Mouse (Mus musculus): ENCODE measurements around the gene Cpz. TPM values are rescaled to one million over a fixed set of nuclear protein-coding genes. Genes with fewer than 3 reads are reported as not detected.

The Cpz gene
- polyA plus RNA-seq, 1 experiment from 2014 or later, result 10.8 TPM

DNA sequence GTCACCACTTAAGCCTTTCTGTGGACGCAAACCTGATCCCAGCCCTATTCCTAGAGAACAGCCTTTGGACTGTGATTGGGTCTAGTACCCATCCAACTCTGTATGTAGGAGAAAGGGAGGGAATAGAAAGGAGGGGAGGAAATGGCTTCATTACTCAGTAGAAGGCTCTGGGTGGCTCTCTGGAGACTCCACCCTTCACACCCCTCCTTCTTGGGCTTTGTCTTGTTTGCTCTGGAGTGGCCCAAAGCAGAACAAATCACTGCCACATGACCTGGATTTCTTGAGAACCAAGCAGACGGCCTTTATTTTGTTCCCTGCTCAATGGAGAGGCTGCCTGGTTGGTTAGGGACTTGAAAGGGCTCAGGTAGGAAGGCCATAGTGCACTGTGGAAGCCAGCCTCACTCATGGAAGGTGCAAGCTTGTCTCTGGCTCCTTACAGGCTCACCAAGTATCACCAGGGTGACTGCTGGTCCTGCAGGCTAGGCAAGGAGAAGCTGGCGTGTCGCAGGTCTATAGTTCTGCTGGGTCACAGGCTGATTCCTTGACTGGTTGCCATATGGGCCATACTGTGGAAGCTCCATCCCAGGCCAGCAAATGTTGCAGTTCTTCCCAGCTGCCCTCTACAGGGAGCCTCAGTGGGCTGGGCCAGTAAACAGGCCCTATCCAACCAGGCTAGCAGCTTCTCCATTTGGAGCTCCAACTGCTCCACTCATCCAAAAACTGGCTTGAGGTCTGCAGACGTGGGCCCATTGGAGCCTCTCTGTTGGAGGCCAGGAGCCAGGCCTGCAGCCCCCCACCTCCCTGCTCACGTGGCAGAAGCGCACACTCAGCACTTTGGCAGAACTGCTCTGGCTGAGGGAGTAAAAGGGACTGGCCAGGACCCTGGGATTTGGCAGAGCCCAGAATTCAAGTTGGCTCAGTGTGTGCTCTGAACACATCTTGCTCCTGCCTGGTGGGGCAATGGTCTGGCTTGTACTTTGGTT, 26.6 kb upstream of the Cpz start:
- Histone ChIP-seq H3K4me2 (no peak overlapping the region), H3K4me3 (replicated peaks) (no peak overlapping the region), H3K4me1 (0 out of 2 replicates have a peak, but pooled peaks cover 7% of the 10 kb centered on the region), H3K27ac (peak overlapping the region; percentile 60; the same call in 1 of the 2 replicates), H3K27me3 (replicated peaks) (no peaks in the 10 kb centered on the region), H3K9me3 (no peaks in the 10 kb centered on the region), H3K36me3 (peaks cover 3% of the 10 kb centered on the region; the same call in 1 of the 2 replicates), H3K9ac (no peak overlapping the region)
- peak; percentile 31; the same call in 1 of the 2 replicates for ATAC-seq (ENCODE audit: insufficient read depth, low FRiP score, low read depth)
- whole genome bisulfite sequencing, result 43% methylated on average over 7 of the region's 7 CpGs

DNA sequence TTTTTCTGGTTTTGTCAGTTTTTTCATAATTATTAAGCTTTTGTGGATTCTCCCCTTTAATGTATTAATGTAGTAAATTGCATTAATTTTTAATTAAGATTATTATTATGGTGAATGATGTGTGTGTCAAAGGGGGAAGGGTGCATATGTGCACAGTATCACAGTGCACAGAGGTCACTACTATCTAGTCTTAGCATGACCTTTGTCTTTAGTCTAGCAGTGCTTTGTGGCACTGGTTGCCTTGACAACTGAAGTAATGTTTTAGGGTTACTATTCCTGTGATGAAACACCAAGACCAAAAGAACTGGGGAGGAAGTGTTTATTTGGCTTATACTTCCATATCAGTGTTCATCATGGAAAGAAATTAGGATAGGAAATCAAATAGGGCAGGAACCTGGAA, 20.6 kb upstream of the Cpz start:
- Histone ChIP-seq H3K4me1 (peaks cover 3% of the 10 kb centered on the region; the same call in 1 of the 2 replicates), H3K9ac (no peak overlapping the region), H3K4me2 (no peak overlapping the region), H3K27ac (no peak overlapping the region), H3K4me3 (replicated peaks) (no peak overlapping the region), H3K36me3 (no peaks in the 10 kb centered on the region), H3K27me3 (replicated peaks) (no peaks in the 10 kb centered on the region), H3K9me3 (no peaks in the 10 kb centered on the region)
- ATAC-seq (ENCODE audit: insufficient read depth, low FRiP score, low read depth), result no peak

GRCm38 (mm10) chr5:35541059-35541790, 15.7 kb upstream of the Cpz start:
- H3K27me3 ChIP-seq (replicated peaks), result no peaks in the 10 kb centered on the region
- H3K9me3 ChIP-seq, result no peaks in the 10 kb centered on the region
- no peak overlapping the region for H3K4me2 ChIP-seq
- H3K36me3 ChIP-seq, result no peaks in the 10 kb centered on the region
- no peak overlapping the region for H3K9ac ChIP-seq
- 51% methylated on average over 4 of the region's 4 CpGs for WGBS
- ATAC-seq (ENCODE audit: insufficient read depth, low FRiP score, low read depth), result peak; percentile 25; the same call in 1 of the 2 replicates
- no peak overlapping the region for H3K4me3 ChIP-seq (replicated peaks)
- H3K27ac ChIP-seq, result peak overlapping the region; percentile 57
- H3K4me1 ChIP-seq, result peaks cover 7% of the 10 kb centered on the region; the same call in 1 of the 2 replicates

DNA sequence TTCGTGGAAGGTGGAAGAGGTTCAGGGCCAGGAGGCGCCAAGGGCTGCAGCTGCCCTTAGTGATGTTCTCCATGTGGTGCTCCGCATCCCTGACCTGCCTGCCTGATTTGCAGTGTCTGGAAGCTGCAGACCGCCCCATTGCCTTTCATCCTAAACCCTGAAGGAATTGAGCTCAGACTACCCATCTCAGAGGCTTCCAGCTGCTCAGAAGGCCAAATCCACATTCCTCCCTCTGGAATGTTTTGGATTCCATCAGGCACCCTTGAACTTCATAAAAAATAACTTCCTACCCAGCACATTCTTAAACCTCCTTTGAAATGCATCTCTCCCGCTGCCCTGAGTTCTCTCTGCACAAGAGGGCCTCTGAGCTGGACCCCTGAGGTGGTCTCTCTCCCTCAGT, 15.1 kb upstream of the Cpz start:
- Histone ChIP-seq H3K4me3 (replicated peaks) (no peak overlapping the region), H3K9ac (no peak overlapping the region), H3K4me1 (peaks cover 7% of the 10 kb centered on the region; the same call in 1 of the 2 replicates), H3K27me3 (replicated peaks) (no peaks in the 10 kb centered on the region), H3K27ac (peak overlapping the region; percentile 57), H3K36me3 (no peaks in the 10 kb centered on the region), H3K9me3 (no peaks in the 10 kb centered on the region), H3K4me2 (no peak overlapping the region)
- WGBS, result 42% methylated on average over 5 of the region's 5 CpGs
- ATAC-seq (ENCODE audit: insufficient read depth, low FRiP score, low read depth), result no peak

DNA sequence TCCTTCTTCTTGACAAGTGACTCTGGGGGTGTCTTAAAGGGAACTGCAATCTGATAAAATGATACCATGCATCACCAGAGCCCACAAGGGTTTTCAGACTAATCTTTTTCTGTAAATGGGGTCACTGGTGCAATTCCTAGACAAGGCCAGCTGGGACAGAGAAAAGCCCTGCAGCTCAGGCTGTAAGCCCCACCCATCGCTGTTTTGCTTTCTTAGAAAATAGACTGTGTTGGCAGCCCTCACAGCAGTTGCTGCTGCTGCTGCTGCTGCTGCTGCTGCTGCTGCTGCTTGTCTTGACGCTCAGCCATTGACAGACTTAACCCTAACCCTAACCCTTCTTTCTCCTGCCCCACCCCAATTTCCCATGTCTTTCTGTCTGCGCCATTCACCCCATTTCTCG, 14.1 kb upstream of the Cpz start:
- 47% methylated on average over 4 of the region's 4 CpGs for WGBS
- Histone ChIP-seq H3K4me1 (peaks cover 7% of the 10 kb centered on the region; the same call in 1 of the 2 replicates), H3K9me3 (no peaks in the 10 kb centered on the region), H3K4me3 (replicated peaks) (no peak overlapping the region), H3K36me3 (no peaks in the 10 kb centered on the region), H3K4me2 (no peak overlapping the region), H3K27ac (no peak overlapping the region), H3K27me3 (replicated peaks) (no peaks in the 10 kb centered on the region), H3K9ac (no peak overlapping the region)
- no peak for ATAC-seq (ENCODE audit: insufficient read depth, low FRiP score, low read depth)

GRCm38 (mm10) chr5:35538022-35538421, 12.5 kb upstream of the Cpz start:
- Histone ChIP-seq H3K4me1 (peaks cover 7% of the 10 kb centered on the region; the same call in 1 of the 2 replicates), H3K27me3 (replicated peaks) (no peaks in the 10 kb centered on the region), H3K4me2 (no peak overlapping the region), H3K9ac (no peak overlapping the region), H3K27ac (no peak overlapping the region), H3K4me3 (replicated peaks) (no peak overlapping the region), H3K36me3 (no peaks in the 10 kb centered on the region), H3K9me3 (no peaks in the 10 kb centered on the region)
- ATAC-seq (ENCODE audit: insufficient read depth, low FRiP score, low read depth), result no peak
- 79% methylated on average over 3 of the region's 3 CpGs for WGBS

DNA sequence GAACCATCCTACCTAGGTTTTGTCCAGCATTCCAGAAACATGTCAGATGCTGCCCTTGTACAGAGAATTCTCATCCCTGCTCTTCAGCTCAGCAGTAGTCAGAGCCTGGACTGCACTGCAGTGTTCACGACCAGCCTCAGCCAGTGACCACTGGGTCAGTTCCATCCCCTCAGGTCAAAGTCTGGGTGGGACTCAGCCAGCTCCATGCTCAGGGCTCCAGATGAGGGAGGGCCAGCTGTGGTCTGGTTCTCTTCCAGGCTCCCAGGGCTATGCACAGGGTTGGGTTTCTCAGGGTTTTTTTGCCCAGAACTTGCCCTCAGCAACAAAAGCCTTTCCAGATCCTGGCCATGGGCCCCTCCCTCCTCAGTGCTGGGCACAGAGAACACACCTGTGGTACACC, 12.0 kb upstream of the Cpz start:
- ATAC-seq (ENCODE audit: insufficient read depth, low FRiP score, low read depth), result no peak
- Histone ChIP-seq H3K9me3 (no peaks in the 10 kb centered on the region), H3K27ac (no peak overlapping the region), H3K4me2 (no peak overlapping the region), H3K36me3 (no peaks in the 10 kb centered on the region), H3K4me1 (peaks cover 7% of the 10 kb centered on the region; the same call in 1 of the 2 replicates), H3K9ac (no peak overlapping the region), H3K27me3 (replicated peaks) (no peaks in the 10 kb centered on the region), H3K4me3 (replicated peaks) (no peak overlapping the region)
- 62% methylated on average over 1 of the region's 1 CpGs for WGBS

GRCm38 (mm10) chr5:35536271-35536670, 10.8 kb upstream of the Cpz start:
- H3K27ac ChIP-seq, result no peak overlapping the region
- H3K4me1 ChIP-seq, result peaks cover 6% of the 10 kb centered on the region; the same call in 1 of the 2 replicates
- no peaks in the 10 kb centered on the region for H3K27me3 ChIP-seq (replicated peaks)
- no peak overlapping the region for H3K4me2 ChIP-seq
- no peak overlapping the region for H3K9ac ChIP-seq
- no peaks in the 10 kb centered on the region for H3K36me3 ChIP-seq
- 59% methylated on average over 3 of the region's 3 CpGs for WGBS
- no peak overlapping the region for H3K4me3 ChIP-seq (replicated peaks)
- no peaks in the 10 kb centered on the region for H3K9me3 ChIP-seq
- ATAC-seq (ENCODE audit: insufficient read depth, low FRiP score, low read depth), result no peak

- H3K4me2 ChIP-seq, result no peak overlapping the region
- H3K9me3 ChIP-seq, result no peaks in the 10 kb centered on the region
- H3K36me3 ChIP-seq, result no peaks in the 10 kb centered on the region
- no peak overlapping the region for H3K4me3 ChIP-seq (replicated peaks)
- no peak for ATAC-seq (ENCODE audit: insufficient read depth, low FRiP score, low read depth)
- 12% methylated on average over 10 of the region's 10 CpGs for WGBS
- no peak overlapping the region for H3K27ac ChIP-seq
- no peak overlapping the region for H3K9ac ChIP-seq
- H3K27me3 ChIP-seq (replicated peaks), result no peaks in the 10 kb centered on the region
- H3K4me1 ChIP-seq, result no peaks in the 10 kb centered on the region
These were observed 6.1 kb upstream of the Cpz start for GRCm38 (mm10) chr5:35531586-35531985.

- H3K4me2 ChIP-seq, result no peak overlapping the region
- 16% methylated on average over 4 of the region's 4 CpGs for WGBS
- H3K27ac ChIP-seq, result no peak overlapping the region
- no peaks in the 10 kb centered on the region for H3K36me3 ChIP-seq
- no peak overlapping the region for H3K4me3 ChIP-seq (replicated peaks)
- peaks cover 7% of the 10 kb centered on the region for H3K4me1 ChIP-seq
- H3K9ac ChIP-seq, result no peak overlapping the region
- H3K9me3 ChIP-seq, result no peaks in the 10 kb centered on the region
- no peak for ATAC-seq (ENCODE audit: insufficient read depth, low FRiP score, low read depth)
- 0 out of 2 replicates have a peak, but pooled peaks cover 4% of the 10 kb centered on the region for H3K27me3 ChIP-seq (replicated peaks)
These were observed 4.9 kb upstream of the Cpz start for GRCm38 (mm10) chr5:35530442-35530841.

GRCm38 (mm10) chr5:35524381-35524780, 1.1 kb downstream of the Cpz start:
- Histone ChIP-seq H3K4me3 (replicated peaks) (no peak overlapping the region), H3K4me2 (peak overlapping the region; percentile 54; the same call in 1 of the 2 replicates)
- 74% methylated on average over 2 of the region's 2 CpGs for WGBS

GRCm38 (mm10) chr5:35523735-35524134, 1.8 kb downstream of the Cpz start:
- H3K36me3 ChIP-seq, result no peaks in the 10 kb centered on the region
- H3K9me3 ChIP-seq, result no peaks in the 10 kb centered on the region
- H3K4me3 ChIP-seq (replicated peaks), result no peak overlapping the region
- no peak overlapping the region for H3K27ac ChIP-seq
- 4% methylated on average over 5 of the region's 5 CpGs for WGBS
- H3K4me1 ChIP-seq, result peaks cover 12% of the 10 kb centered on the region
- ATAC-seq (ENCODE audit: insufficient read depth, low FRiP score, low read depth), result no peak
- H3K27me3 ChIP-seq (replicated peaks), result peaks cover 21% of the 10 kb centered on the region
- H3K9ac ChIP-seq, result no peak overlapping the region
- no peak overlapping the region for H3K4me2 ChIP-seq

More at GRCm38 (mm10) chr5:35524381-35524780, 1.1 kb downstream of the Cpz start:
- Histone ChIP-seq H3K4me1 (peaks cover 12% of the 10 kb centered on the region), H3K9me3 (no peaks in the 10 kb centered on the region), H3K27ac (no peak overlapping the region), H3K27me3 (replicated peaks) (peaks cover 21% of the 10 kb centered on the region), H3K36me3 (no peaks in the 10 kb centered on the region), H3K9ac (no peak overlapping the region)
- no peak for ATAC-seq (ENCODE audit: insufficient read depth, low FRiP score, low read depth)
